Mouse (Mus musculus): ENCODE results near the gene Prpf6. TPM values are rescaled to one million over a fixed set of nuclear protein-coding genes. Genes with fewer than 3 reads are reported as not detected.
A peak's percentile ranks its signal among the peaks of the same experiment; 100 is the strongest.

Gene Prpf6
- polyA plus RNA-seq, 1 experiment = 41.4 TPM

GRCm38 (mm10) chr2:181623401-181623800, 31.7 kb downstream of the Prpf6 start:
- Histone ChIP-seq H3K36me3 (ENCODE audit: control insufficient read depth, insufficient read depth) (peaks cover 37% of the 10 kb centered on the region), H3ac (ENCODE audit: control insufficient read depth, insufficient read length, low read depth) (no peak overlapping the region), H3K79me2 (ENCODE audit: control insufficient read depth, insufficient read depth) (no peaks in the 10 kb centered on the region), H3K4me3 (ENCODE audit: insufficient read depth, poor library complexity, severe bottlenecking) (no peak overlapping the region), H3K79me3 (ENCODE audit: low read depth) (no peaks in the 10 kb centered on the region), H3K27me3 (ENCODE audit: control insufficient read depth, insufficient read depth, insufficient read length) (no peaks in the 10 kb centered on the region)
- TF ChIP-seq MYOG (IDR thresholded peaks at IDR 0.05; ENCODE audit: control insufficient read depth, extremely low read depth, insufficient read length) (no peak), CEBPB (IDR thresholded peaks at IDR 0.05; ENCODE audit: low read depth) (no peak), CTCF (IDR thresholded peaks at IDR 0.05; ENCODE audit: control insufficient read depth, insufficient read depth, insufficient read length) (no peak), FOSL1 (IDR thresholded peaks at IDR 0.05; ENCODE audit: insufficient read depth, low read length, poor library complexity, severe bottlenecking) (no peak), MAX (IDR thresholded peaks at IDR 0.05) (no peak), MYOD1 (IDR thresholded peaks at IDR 0.05; ENCODE audit: control insufficient read depth, insufficient read length, low read depth) (no peak), USF1 (IDR thresholded peaks at IDR 0.05; ENCODE audit: low read depth) (no peak)

GRCm38 (mm10) chr2:181628471-181628870, 36.8 kb downstream of the Prpf6 start:
- peaks cover 37% of the 10 kb centered on the region for H3K36me3 ChIP-seq (ENCODE audit: control insufficient read depth, insufficient read depth)

GRCm38 (mm10) chr2:181632624-181633023, 41.0 kb downstream of the Prpf6 start:
- no peak overlapping the region for H3ac ChIP-seq (ENCODE audit: control insufficient read depth, insufficient read length, low read depth)
- H3K36me3 ChIP-seq (ENCODE audit: control insufficient read depth, insufficient read depth) = peaks cover 69% of the 10 kb centered on the region
- TF ChIP-seq FOSL1 (IDR thresholded peaks at IDR 0.05; ENCODE audit: insufficient read depth, low read length, poor library complexity, severe bottlenecking) (no peak), USF1 (IDR thresholded peaks at IDR 0.05; ENCODE audit: low read depth) (no peak), MYOD1 (IDR thresholded peaks at IDR 0.05; ENCODE audit: control insufficient read depth, insufficient read length, low read depth) (no peak), CEBPB (IDR thresholded peaks at IDR 0.05; ENCODE audit: low read depth) (no peak), CTCF (IDR thresholded peaks at IDR 0.05; ENCODE audit: control insufficient read depth, insufficient read depth, insufficient read length) (no peak), MYOG (IDR thresholded peaks at IDR 0.05; ENCODE audit: control insufficient read depth, extremely low read depth, insufficient read length) (no peak), MAX (IDR thresholded peaks at IDR 0.05) (no peak)
- H3K79me2 ChIP-seq (ENCODE audit: control insufficient read depth, insufficient read depth) = no peaks in the 10 kb centered on the region
- no peaks in the 10 kb centered on the region for H3K79me3 ChIP-seq (ENCODE audit: low read depth)
- no peak overlapping the region for H3K4me3 ChIP-seq (ENCODE audit: insufficient read depth, poor library complexity, severe bottlenecking)
- H3K27me3 ChIP-seq (ENCODE audit: control insufficient read depth, insufficient read depth, insufficient read length) = no peaks in the 10 kb centered on the region

More at GRCm38 (mm10) chr2:181628471-181628870, 36.8 kb downstream of the Prpf6 start:
- Histone ChIP-seq H3K79me3 (ENCODE audit: low read depth) (no peaks in the 10 kb centered on the region), H3K4me3 (ENCODE audit: insufficient read depth, poor library complexity, severe bottlenecking) (no peak overlapping the region), H3K27me3 (ENCODE audit: control insufficient read depth, insufficient read depth, insufficient read length) (no peaks in the 10 kb centered on the region), H3ac (ENCODE audit: control insufficient read depth, insufficient read length, low read depth) (no peak overlapping the region), H3K79me2 (ENCODE audit: control insufficient read depth, insufficient read depth) (no peaks in the 10 kb centered on the region)
- TF ChIP-seq MYOD1 (IDR thresholded peaks at IDR 0.05; ENCODE audit: control insufficient read depth, insufficient read length, low read depth) = no peak
- no peak for TF ChIP-seq MAX (IDR thresholded peaks at IDR 0.05)
- no peak for TF ChIP-seq MYOG (IDR thresholded peaks at IDR 0.05; ENCODE audit: control insufficient read depth, extremely low read depth, insufficient read length)
- no peak for TF ChIP-seq CTCF (IDR thresholded peaks at IDR 0.05; ENCODE audit: control insufficient read depth, insufficient read depth, insufficient read length)
- TF ChIP-seq USF1 (IDR thresholded peaks at IDR 0.05; ENCODE audit: low read depth) = no peak
- no peak for TF ChIP-seq CEBPB (IDR thresholded peaks at IDR 0.05; ENCODE audit: low read depth)

- Histone ChIP-seq H3ac (ENCODE audit: control insufficient read depth, insufficient read length, low read depth) (no peak overlapping the region), H3K27me3 (ENCODE audit: control insufficient read depth, insufficient read depth, insufficient read length) (no peaks in the 10 kb centered on the region), H3K4me3 (ENCODE audit: insufficient read depth, poor library complexity, severe bottlenecking) (no peak overlapping the region), H3K36me3 (ENCODE audit: control insufficient read depth, insufficient read depth) (peaks cover 83% of the 10 kb centered on the region), H3K79me2 (ENCODE audit: control insufficient read depth, insufficient read depth) (no peaks in the 10 kb centered on the region), H3K79me3 (ENCODE audit: low read depth) (no peaks in the 10 kb centered on the region)
- TF ChIP-seq USF1 (IDR thresholded peaks at IDR 0.05; ENCODE audit: low read depth) (no peak), CTCF (IDR thresholded peaks at IDR 0.05; ENCODE audit: control insufficient read depth, insufficient read depth, insufficient read length) (no peak), MYOD1 (IDR thresholded peaks at IDR 0.05; ENCODE audit: control insufficient read depth, insufficient read length, low read depth) (no peak)
Measured at GRCm38 (mm10) chr2:181635865-181636264, 44.2 kb downstream of the Prpf6 start.

- Histone ChIP-seq H3K79me3 (ENCODE audit: low read depth) (no peaks in the 10 kb centered on the region), H3K4me3 (ENCODE audit: insufficient read depth, poor library complexity, severe bottlenecking) (no peak overlapping the region), H3K79me2 (ENCODE audit: control insufficient read depth, insufficient read depth) (no peaks in the 10 kb centered on the region), H3K27me3 (ENCODE audit: control insufficient read depth, insufficient read depth, insufficient read length) (no peaks in the 10 kb centered on the region), H3K36me3 (ENCODE audit: control insufficient read depth, insufficient read depth) (peaks cover 70% of the 10 kb centered on the region), H3ac (ENCODE audit: control insufficient read depth, insufficient read length, low read depth) (no peak overlapping the region)
- TF ChIP-seq MYOG (IDR thresholded peaks at IDR 0.05; ENCODE audit: control insufficient read depth, extremely low read depth, insufficient read length) = no peak
- no peak for TF ChIP-seq USF1 (IDR thresholded peaks at IDR 0.05; ENCODE audit: low read depth)
- TF ChIP-seq MYOD1 (IDR thresholded peaks at IDR 0.05; ENCODE audit: control insufficient read depth, insufficient read length, low read depth) = no peak
- TF ChIP-seq MAX (IDR thresholded peaks at IDR 0.05) = peak; percentile 56
- no peak for TF ChIP-seq FOSL1 (IDR thresholded peaks at IDR 0.05; ENCODE audit: insufficient read depth, low read length, poor library complexity, severe bottlenecking)
- peak; percentile 45 for TF ChIP-seq CTCF (IDR thresholded peaks at IDR 0.05; ENCODE audit: control insufficient read depth, insufficient read depth, insufficient read length)
Measured at GRCm38 (mm10) chr2:181644361-181644760, 52.7 kb downstream of the Prpf6 start.

- TF ChIP-seq CEBPB (IDR thresholded peaks at IDR 0.05; ENCODE audit: low read depth) (no peak), USF1 (IDR thresholded peaks at IDR 0.05; ENCODE audit: low read depth) (no peak), MYOG (IDR thresholded peaks at IDR 0.05; ENCODE audit: control insufficient read depth, extremely low read depth, insufficient read length) (no peak), FOSL1 (IDR thresholded peaks at IDR 0.05; ENCODE audit: insufficient read depth, low read length, poor library complexity, severe bottlenecking) (no peak), MYOD1 (IDR thresholded peaks at IDR 0.05; ENCODE audit: control insufficient read depth, insufficient read length, low read depth) (no peak), CTCF (IDR thresholded peaks at IDR 0.05; ENCODE audit: control insufficient read depth, insufficient read depth, insufficient read length) (no peak), MAX (IDR thresholded peaks at IDR 0.05) (no peak)
- Histone ChIP-seq H3ac (ENCODE audit: control insufficient read depth, insufficient read length, low read depth) (no peak overlapping the region), H3K27me3 (ENCODE audit: control insufficient read depth, insufficient read depth, insufficient read length) (no peaks in the 10 kb centered on the region), H3K4me3 (ENCODE audit: insufficient read depth, poor library complexity, severe bottlenecking) (no peak overlapping the region), H3K36me3 (ENCODE audit: control insufficient read depth, insufficient read depth) (peaks cover 73% of the 10 kb centered on the region), H3K79me2 (ENCODE audit: control insufficient read depth, insufficient read depth) (no peaks in the 10 kb centered on the region), H3K79me3 (ENCODE audit: low read depth) (no peaks in the 10 kb centered on the region)
Measured at GRCm38 (mm10) chr2:181645666-181646065, 54.0 kb downstream of the Prpf6 start.
